Mouse (Mus musculus): ENCODE results near the gene Vcl. TPM values are rescaled to one million over a fixed set of nuclear protein-coding genes. Genes with fewer than 3 reads are reported as not detected.

Vcl gene
- polyA plus RNA-seq, 1 experiment from 2014 or later: 37.7 TPM

GRCm38 (mm10) chr14:21029025-21029659 lies 99.9 kb downstream of the Vcl start:
- Histone ChIP-seq H3K9ac (no peak overlapping the region), H3K4me1 (0 out of 2 replicates have a peak, but pooled peaks cover 3% of the 10 kb centered on the region), H3K4me2 (no peak overlapping the region), H3K36me3 (peaks cover 96% of the 10 kb centered on the region), H3K27ac (no peak overlapping the region), H3K9me3 (replicated peaks) (no peaks in the 10 kb centered on the region), H3K4me3 (no peak overlapping the region), H3K27me3 (replicated peaks) (no peaks in the 10 kb centered on the region)
- WGBS (ENCODE audit: insufficient replicate concordance): 83% methylated on average over 11 of the region's 11 CpGs
- ATAC-seq: no peak

DNA sequence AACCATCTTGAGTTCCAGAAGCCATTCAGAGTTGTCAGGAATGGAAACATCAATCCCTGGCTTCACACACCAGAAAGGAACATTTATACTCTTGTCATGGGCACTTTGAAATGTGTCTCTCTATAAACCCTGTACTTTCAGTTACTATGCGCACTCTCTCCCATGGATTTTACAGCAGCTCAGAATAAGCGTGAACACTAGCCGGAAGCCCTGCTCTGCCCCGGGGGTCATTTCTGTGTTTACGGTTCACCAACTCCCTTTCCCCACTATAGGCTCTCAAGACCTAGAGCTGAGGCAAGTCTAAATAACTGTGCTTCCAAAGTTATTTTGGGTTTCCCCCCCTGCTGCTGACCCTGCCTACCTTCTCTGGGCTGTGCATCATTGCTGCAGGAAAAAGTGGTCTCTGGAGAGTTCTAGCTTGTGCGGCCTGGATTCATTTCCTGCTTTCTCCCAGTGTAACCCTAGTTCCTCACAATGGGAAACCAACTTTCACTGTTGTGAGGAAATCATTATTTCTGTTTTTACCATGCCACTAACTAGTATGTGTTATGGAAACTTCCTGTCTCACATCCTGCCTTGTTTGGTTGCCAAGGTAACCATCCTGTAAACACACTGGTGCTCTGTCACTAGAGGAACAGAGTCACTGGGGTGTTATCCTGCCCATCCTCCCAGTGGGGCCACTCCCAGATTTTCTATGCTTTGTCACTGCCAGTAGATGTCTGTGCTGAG lies 102.7 kb downstream of the Vcl start:
- 0 out of 2 replicates have a peak, but pooled peaks cover 3% of the 10 kb centered on the region for H3K4me1 ChIP-seq
- H3K4me2 ChIP-seq: no peak overlapping the region
- peak; percentile 72 for ATAC-seq
- no peak overlapping the region for H3K4me3 ChIP-seq
- no peak overlapping the region for H3K9ac ChIP-seq
- WGBS (ENCODE audit: insufficient replicate concordance): 85% methylated on average over 6 of the region's 6 CpGs
- H3K9me3 ChIP-seq (replicated peaks): no peaks in the 10 kb centered on the region
- peak overlapping the region; percentile 52; the same call in 1 of the 2 replicates for H3K27ac ChIP-seq
- H3K27me3 ChIP-seq (replicated peaks): no peaks in the 10 kb centered on the region
- peaks cover 91% of the 10 kb centered on the region for H3K36me3 ChIP-seq

DNA sequence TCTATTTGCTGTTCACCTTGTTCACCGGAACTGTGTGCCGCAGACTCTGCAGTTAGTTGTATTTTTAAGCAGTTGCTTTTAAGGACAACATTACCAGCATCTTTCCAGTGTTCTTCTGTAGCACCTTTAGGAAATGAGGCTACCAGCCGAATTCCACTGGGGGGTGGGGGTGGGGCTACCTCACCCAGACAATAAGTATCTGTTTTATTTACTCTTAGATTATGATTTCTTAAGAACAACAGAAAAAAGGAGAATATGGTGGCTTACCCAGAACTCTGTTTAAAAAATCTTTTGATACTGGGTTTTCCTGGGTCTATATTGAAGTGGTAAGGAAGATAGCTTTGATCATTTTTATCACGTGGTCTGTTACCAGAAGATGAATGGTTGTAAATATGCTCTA lies 105.1 kb downstream of the Vcl start:
- Histone ChIP-seq H3K9me3 (replicated peaks) (no peaks in the 10 kb centered on the region), H3K27me3 (replicated peaks) (no peaks in the 10 kb centered on the region), H3K4me2 (no peak overlapping the region), H3K9ac (no peak overlapping the region), H3K4me1 (0 out of 2 replicates have a peak, but pooled peaks cover 6% of the 10 kb centered on the region), H3K4me3 (no peak overlapping the region), H3K36me3 (peaks cover 88% of the 10 kb centered on the region), H3K27ac (no peak overlapping the region)
- WGBS (ENCODE audit: insufficient replicate concordance): 84% methylated on average over 4 of the region's 4 CpGs
- no peak for ATAC-seq

- Histone ChIP-seq H3K9me3 (replicated peaks) (no peaks in the 10 kb centered on the region), H3K36me3 (peaks cover 88% of the 10 kb centered on the region), H3K4me1 (0 out of 2 replicates have a peak, but pooled peaks cover 6% of the 10 kb centered on the region), H3K4me3 (no peak overlapping the region), H3K27ac (no peak overlapping the region), H3K27me3 (replicated peaks) (no peaks in the 10 kb centered on the region), H3K4me2 (no peak overlapping the region), H3K9ac (no peak overlapping the region)
- no peak for ATAC-seq
- 77% methylated on average over 3 of the region's 3 CpGs for WGBS (ENCODE audit: insufficient replicate concordance)
These were observed 105.6 kb downstream of the Vcl start for GRCm38 (mm10) chr14:21034791-21035190.

- 68% methylated on average over 12 of the region's 12 CpGs for WGBS (ENCODE audit: insufficient replicate concordance)
- Histone ChIP-seq H3K27ac (no peak overlapping the region), H3K36me3 (peaks cover 63% of the 10 kb centered on the region), H3K4me1 (peaks cover 11% of the 10 kb centered on the region; the same call in 1 of the 2 replicates), H3K9ac (no peak overlapping the region), H3K4me3 (no peak overlapping the region), H3K9me3 (replicated peaks) (no peaks in the 10 kb centered on the region), H3K27me3 (replicated peaks) (no peaks in the 10 kb centered on the region), H3K4me2 (no peak overlapping the region)
- peak; percentile 61; the same call in 1 of the 2 replicates for ATAC-seq
These were observed 109.9 kb downstream of the Vcl start for GRCm38 (mm10) chr14:21039077-21039476.

DNA sequence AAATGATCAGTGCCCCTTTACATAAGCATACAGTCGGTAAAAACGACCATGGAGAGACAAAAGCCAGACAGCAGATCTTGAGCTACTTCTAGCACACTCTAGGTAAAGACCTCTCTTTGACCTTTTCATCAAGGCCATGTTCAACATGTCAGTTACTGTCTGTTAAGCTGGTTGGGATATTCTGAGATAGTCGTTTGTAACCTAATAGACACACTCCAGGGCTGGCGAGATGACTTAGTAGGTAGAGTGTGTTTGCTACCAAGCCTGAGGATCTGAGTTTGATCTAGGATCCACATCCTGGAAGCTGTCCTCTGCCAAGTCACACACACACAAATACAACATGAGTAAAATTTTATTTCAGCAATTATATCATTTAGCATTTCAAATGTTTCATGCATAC lies 110.4 kb downstream of the Vcl start:
- Histone ChIP-seq H3K9ac (no peak overlapping the region), H3K9me3 (replicated peaks) (no peaks in the 10 kb centered on the region), H3K4me3 (no peak overlapping the region), H3K4me1 (peaks cover 11% of the 10 kb centered on the region; the same call in 1 of the 2 replicates), H3K27me3 (replicated peaks) (no peaks in the 10 kb centered on the region), H3K27ac (no peak overlapping the region), H3K36me3 (peaks cover 62% of the 10 kb centered on the region), H3K4me2 (no peak overlapping the region)
- no peak for ATAC-seq
- 80% methylated on average over 4 of the region's 4 CpGs for WGBS (ENCODE audit: insufficient replicate concordance)

DNA sequence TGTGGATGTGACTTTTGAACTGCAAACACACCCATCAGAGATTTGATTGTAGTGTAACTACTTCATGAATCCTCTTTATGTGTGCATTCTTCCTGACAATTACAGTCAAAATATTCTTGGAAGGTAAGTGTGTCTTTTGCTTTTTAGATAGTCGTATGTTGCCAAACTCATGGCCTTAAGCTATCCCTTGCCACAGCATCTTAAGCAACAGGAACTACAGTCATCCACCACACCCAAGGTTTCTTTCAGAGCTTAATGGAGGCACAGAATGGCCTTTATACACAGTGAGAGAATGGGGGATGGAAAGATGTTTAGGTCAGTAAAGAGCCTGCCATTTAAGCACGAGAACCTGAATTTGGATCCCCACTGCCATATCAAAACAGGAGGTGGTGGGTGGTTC lies 118.6 kb downstream of the Vcl start:
- 82% methylated on average over 2 of the region's 2 CpGs for WGBS (ENCODE audit: insufficient replicate concordance)
- H3K9me3 ChIP-seq (replicated peaks): peaks cover 6% of the 10 kb centered on the region; the same call in 1 of the 2 replicates
- H3K27ac ChIP-seq: no peak overlapping the region
- H3K9ac ChIP-seq: no peak overlapping the region
- peaks cover 24% of the 10 kb centered on the region for H3K36me3 ChIP-seq
- H3K27me3 ChIP-seq (replicated peaks): no peaks in the 10 kb centered on the region
- peaks cover 17% of the 10 kb centered on the region for H3K4me1 ChIP-seq
- no peak overlapping the region for H3K4me3 ChIP-seq
- no peak for ATAC-seq
- no peak overlapping the region for H3K4me2 ChIP-seq

DNA sequence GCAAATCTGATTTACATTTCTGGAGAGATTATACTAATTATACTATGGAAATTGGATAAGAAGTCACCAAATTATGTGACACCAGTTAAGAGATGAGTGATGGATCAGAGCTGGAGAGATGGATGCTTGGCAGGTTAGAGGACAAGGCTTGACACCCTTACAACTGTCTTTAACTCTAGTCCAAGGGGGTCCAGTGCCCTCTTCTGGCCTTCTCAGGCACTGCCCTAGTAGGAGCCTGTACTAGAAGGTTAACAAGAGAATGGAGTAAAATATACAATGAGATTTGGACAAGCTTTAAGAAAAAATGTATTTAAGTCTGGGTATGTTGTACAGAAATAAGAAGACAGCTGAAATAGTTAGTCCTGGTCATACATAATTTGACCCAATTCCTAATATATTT lies 119.7 kb downstream of the Vcl start:
- Histone ChIP-seq H3K4me3 (no peak overlapping the region), H3K27me3 (replicated peaks) (no peaks in the 10 kb centered on the region), H3K36me3 (peaks cover 21% of the 10 kb centered on the region), H3K4me1 (peaks cover 28% of the 10 kb centered on the region), H3K9ac (no peak overlapping the region), H3K27ac (no peak overlapping the region), H3K9me3 (replicated peaks) (peaks cover 6% of the 10 kb centered on the region; the same call in 1 of the 2 replicates), H3K4me2 (no peak overlapping the region)
- no peak for ATAC-seq

GRCm38 (mm10) chr14:21050734-21051133 lies 121.5 kb downstream of the Vcl start:
- 58% methylated on average over 3 of the region's 3 CpGs for WGBS (ENCODE audit: insufficient replicate concordance)
- Histone ChIP-seq H3K9ac (no peak overlapping the region), H3K36me3 (peaks cover 14% of the 10 kb centered on the region; the same call in 1 of the 2 replicates), H3K4me2 (peak overlapping the region; percentile 89), H3K9me3 (replicated peaks) (peaks cover 6% of the 10 kb centered on the region; the same call in 1 of the 2 replicates), H3K27me3 (replicated peaks) (no peaks in the 10 kb centered on the region), H3K4me1 (peaks cover 35% of the 10 kb centered on the region), H3K4me3 (peak overlapping the region; percentile 93), H3K27ac (no peak overlapping the region)
- ATAC-seq: no peak

DNA sequence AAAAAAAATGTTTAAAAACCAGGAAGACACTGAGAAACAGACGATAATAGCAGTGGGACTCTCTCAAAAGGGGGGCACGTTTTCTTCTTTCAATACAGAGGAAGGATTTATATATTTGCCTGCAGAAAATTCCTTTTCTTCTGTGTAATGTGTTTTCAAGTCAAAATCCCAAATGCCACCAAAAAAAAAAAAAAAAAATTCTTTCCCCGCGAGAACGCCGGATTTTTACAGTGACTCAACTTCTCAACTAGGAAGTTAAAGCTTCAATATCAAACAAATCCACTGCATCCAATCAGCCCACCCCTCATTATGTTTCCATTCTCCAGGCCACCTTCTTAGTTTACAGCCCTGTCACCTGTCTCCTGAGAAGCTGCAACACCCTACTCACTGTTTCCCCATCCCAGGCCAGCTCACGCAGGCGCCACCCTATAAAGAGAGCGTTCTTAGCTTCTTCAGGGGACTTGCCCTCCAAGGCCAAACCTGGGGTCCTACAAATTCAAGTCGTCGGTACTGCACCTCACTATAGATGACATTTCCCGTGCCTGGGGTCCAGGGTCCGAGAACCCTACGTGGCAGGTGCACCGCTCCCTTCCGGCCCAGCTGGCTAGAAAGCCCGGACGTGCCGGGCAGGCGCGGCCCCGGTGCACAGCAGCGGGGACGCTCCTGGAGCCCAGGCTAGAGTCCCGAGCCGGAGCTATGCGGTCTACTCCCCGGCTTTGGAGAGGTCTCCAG lies 122.3 kb downstream of the Vcl start:
- Histone ChIP-seq H3K27me3 (replicated peaks) (no peaks in the 10 kb centered on the region), H3K36me3 (peaks cover 15% of the 10 kb centered on the region), H3K4me3 (peak overlapping the region; percentile 93), H3K9me3 (replicated peaks) (peaks cover 6% of the 10 kb centered on the region; the same call in 1 of the 2 replicates), H3K4me1 (peaks cover 35% of the 10 kb centered on the region), H3K9ac (peak overlapping the region; percentile 88), H3K4me2 (peak overlapping the region; percentile 89), H3K27ac (peak overlapping the region; percentile 91)
- peak; percentile 35 for ATAC-seq
- WGBS (ENCODE audit: insufficient replicate concordance): 6% methylated on average over 28 of the region's 28 CpGs

- peak within 1 kb of the TSS; percentile 88 for H3K9ac ChIP-seq
- H3K4me2 ChIP-seq: peak within 1 kb of the TSS; percentile 89
- H3K36me3 ChIP-seq: peaks cover 19% of the 10 kb centered on the region
- peaks cover 37% of the 10 kb centered on the region for H3K4me1 ChIP-seq
- peak within 1 kb of the TSS; percentile 91 for H3K27ac ChIP-seq
- peaks cover 6% of the 10 kb centered on the region; the same call in 1 of the 2 replicates for H3K9me3 ChIP-seq (replicated peaks)
- WGBS (ENCODE audit: insufficient replicate concordance): under 1% methylated on average over 48 of the region's 48 CpGs
- H3K27me3 ChIP-seq (replicated peaks): no peaks in the 10 kb centered on the region
- ATAC-seq: peak; percentile 97
- peak within 1 kb of the TSS; percentile 93 for H3K4me3 ChIP-seq
These were observed 123.0 kb downstream of the Vcl start, which contains the start of the genes Ap3m1 and Adk for GRCm38 (mm10) chr14:21052112-21052780. Gene Ap3m1 (minus strand): TSS chr14:21052508. Gene Adk (plus strand): TSS chr14:21052574.
